Mouse (Mus musculus) lung, postnatal 0 days (tissue): ENCODE results near the gene Dolk. TPM values are rescaled to one million over a fixed set of nuclear protein-coding genes. Genes with fewer than 3 reads are reported as not detected.
A peak's percentile ranks its signal among the peaks of the same experiment; 100 is the strongest.

ENCODE experiments used
- ATAC-seq: fragments of 200-750 bp; cut with Nextera tagmentation; 2 replicates; pipeline ENCODE4 v1.8.0; 2017; ENCODE audit warnings: moderate library complexity
- DNase-seq: peaks from one replicate; pipeline ENCODE4 v3.0.0-alpha.2; 2016; ENCODE audit warnings: low spot score
- H3K27ac ChIP-seq: fragments of 300-500 bp; sonication (generic); 2 replicates; pipeline ENCODE4 v1.5.1; 2014; ENCODE audit warnings: antibody characterized with exemption, mild to moderate bottlenecking, low read length, mixed read lengths
- H3K27me3 ChIP-seq: fragments of 300-500 bp; sonication (generic); replicated peaks from 2 replicates; pipeline ENCODE4 v1.6.1; 2014; ENCODE audit warnings: low read length, mixed read lengths; ENCODE audit not compliant: insufficient read depth
- H3K36me3 ChIP-seq: fragments of 300-500 bp; sonication (generic); 2 replicates; pipeline ENCODE4 v1.6.1; 2014; ENCODE audit warnings: low read length, mixed read lengths; ENCODE audit not compliant: insufficient read depth
- H3K4me1 ChIP-seq: fragments of 300-500 bp; sonication (generic); 2 replicates; pipeline ENCODE4 v1.6.1; 2014; ENCODE audit warnings: antibody characterized with exemption, low read depth, low read length, mixed read lengths; ENCODE audit not compliant: insufficient read depth
- H3K4me2 ChIP-seq: fragments of 300-500 bp; sonication (generic); replicated peaks from 2 replicates; pipeline ENCODE4 v1.6.1; 2014; ENCODE audit warnings: low read depth, mild to moderate bottlenecking, low read length, moderate library complexity, mixed read lengths
- H3K4me3 ChIP-seq: fragments of 300-500 bp; sonication (generic); 2 replicates; pipeline ENCODE4 v1.5.1; 2014; ENCODE audit warnings: low read depth, low read length
- H3K9ac ChIP-seq: fragments of 300-500 bp; sonication (generic); replicated peaks from 2 replicates; pipeline ENCODE4 v1.6.1; 2014; ENCODE audit warnings: low read depth, mild to moderate bottlenecking
- H3K9me3 ChIP-seq: fragments of 300-500 bp; sonication (generic); 2 replicates; pipeline ENCODE4 v1.6.1; 2016; ENCODE audit warnings: low read length, mixed read lengths
- CTCF ChIP-seq: IDR thresholded peaks from 2 replicates; pipeline ENCODE4 v1.5.1; 2016; ENCODE audit warnings: antibody characterized with exemption, mild to moderate bottlenecking
- EP300 ChIP-seq: IDR thresholded peaks from 2 replicates; pipeline ENCODE4 v1.6.1; 2016; ENCODE audit warnings: antibody characterized with exemption, mild to moderate bottlenecking, control low read depth
- WGBS: fragments of 180-500 bp; shearing (Covaris S2); extraction: QIAGEN DNeasy Blood & Tissue Kit; methylation state at CpG from one replicate; pipeline ENCODE4 v1.1.7; 2014; 5-methylcytosine and 5-hydroxymethylcytosine counted together
- polyA plus RNA-seq: library from polyadenylated mRNA; unstranded; fragments of >200 nt; fragmentation: Nextera tagmentation; extraction: Ambion mirVana; gene quantifications from 2 replicates; pipeline ENCODE4 v1.2.1, GENCODE M21; 2015

The Dolk gene
- polyA plus RNA-seq, 1 experiment from 2014 or later = 24.1 TPM

DNA sequence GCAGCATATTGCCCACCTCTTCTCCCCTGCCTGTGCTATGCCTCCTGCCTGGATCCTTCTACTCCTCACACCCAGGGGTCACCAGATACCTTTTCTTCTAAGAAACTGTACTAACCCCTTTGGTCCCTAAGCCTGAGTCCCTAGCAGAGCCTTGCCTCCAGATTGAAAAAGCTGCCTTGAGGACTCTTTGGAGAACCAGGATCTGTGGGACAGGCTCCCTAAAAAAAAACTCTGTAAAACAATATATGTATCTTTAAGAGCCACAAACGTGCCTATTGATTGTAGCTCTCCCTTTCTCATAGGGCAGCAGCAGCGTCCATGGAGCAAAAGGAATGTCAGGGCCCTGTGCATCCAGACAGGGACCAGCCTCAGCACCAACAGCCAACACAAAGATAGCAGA, 45.9 kb downstream of the Dolk start, which contains the start of gene Gm28035:
Gene Gm28035 (plus strand): TSS at position 301 of the 400 bp plus-strand sequence.
- DNase-seq = no peak
- Histone ChIP-seq H3K4me2 (peak within 1 kb of the TSS; percentile 63), H3K9me3 (no peaks in the 10 kb centered on the region), H3K27ac (peak within 1 kb of the TSS; percentile 95), H3K36me3 (peaks cover 21% of the 10 kb centered on the region; the same call in 1 of the 2 replicates), H3K4me3 (peak within 1 kb of the TSS; percentile 88; the same call in 1 of the 2 replicates), H3K27me3 (no peaks in the 10 kb centered on the region), H3K9ac (peak within 1 kb of the TSS; percentile 81; the same call in 1 of the 2 replicates), H3K4me1 (peaks cover 23% of the 10 kb centered on the region; the same call in 1 of the 2 replicates)
- WGBS = 60% methylated on average over 2 of the region's 2 CpGs
- TF ChIP-seq CTCF = no peak
- no peak for TF ChIP-seq EP300
- ATAC-seq = no peak

DNA sequence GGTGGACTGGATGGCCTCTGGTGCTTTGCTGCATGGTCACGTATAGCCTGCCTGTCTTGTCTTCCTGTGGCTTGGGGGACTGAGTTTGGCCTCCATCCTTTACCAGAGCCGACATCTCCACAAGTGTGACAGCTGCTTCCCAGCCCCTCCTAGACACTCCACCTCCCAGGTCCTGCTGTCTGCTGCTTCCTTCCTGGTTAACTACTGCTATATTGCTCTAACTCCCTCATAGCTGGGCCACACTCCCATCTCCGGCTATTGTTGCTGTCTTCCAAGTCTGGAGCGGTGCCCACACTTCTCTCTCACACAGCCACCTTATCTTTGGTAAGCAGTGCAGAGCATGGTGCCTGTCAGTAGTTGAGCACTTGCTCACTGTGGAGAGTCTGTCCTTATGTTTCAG, 46.4 kb downstream of the Dolk start:
- TF ChIP-seq EP300 = peak; percentile 80
- TF ChIP-seq CTCF = no peak
- ATAC-seq (peak; percentile 24), DNase-seq (peak; percentile 81)
- Histone ChIP-seq H3K4me3 (no peak overlapping the region), H3K4me1 (peaks cover 23% of the 10 kb centered on the region; the same call in 1 of the 2 replicates), H3K9me3 (no peaks in the 10 kb centered on the region), H3K27ac (peak overlapping the region; percentile 95), H3K27me3 (no peaks in the 10 kb centered on the region), H3K9ac (peak overlapping the region; percentile 81; the same call in 1 of the 2 replicates), H3K36me3 (peaks cover 21% of the 10 kb centered on the region; the same call in 1 of the 2 replicates), H3K4me2 (peak overlapping the region; percentile 63)
- 55% methylated on average over 4 of the region's 4 CpGs for WGBS

DNA sequence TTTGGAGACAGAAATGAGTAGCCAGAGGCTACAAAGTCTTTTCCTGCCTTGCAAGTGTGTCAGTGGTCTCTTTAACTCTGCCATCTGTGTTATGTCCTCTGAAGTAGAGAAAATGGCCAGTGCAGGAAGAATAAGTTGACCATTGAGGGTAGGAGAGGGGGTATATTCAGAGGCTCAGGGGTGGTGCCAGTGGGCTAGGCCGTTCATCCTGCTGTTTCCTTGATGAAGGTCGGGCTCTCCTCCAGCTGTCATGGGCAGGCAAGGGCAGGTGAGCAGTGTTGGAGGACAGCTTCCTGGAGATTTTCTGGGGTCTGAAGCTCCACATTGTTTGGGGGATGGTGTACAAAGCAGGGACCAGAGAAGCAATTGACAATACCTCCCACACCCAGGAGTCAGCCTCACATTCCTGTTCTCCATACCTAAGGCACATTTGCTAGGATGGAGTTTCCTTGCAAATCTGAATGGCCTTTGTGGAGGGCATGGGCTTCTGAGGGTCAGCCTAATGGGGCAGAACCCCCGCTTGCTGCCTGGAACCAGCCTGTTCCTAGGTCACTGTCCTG, 47.1 kb downstream of the Dolk start:
- H3K9ac ChIP-seq = peak overlapping the region; percentile 81
- H3K4me3 ChIP-seq = peak overlapping the region; percentile 88
- H3K27me3 ChIP-seq = no peaks in the 10 kb centered on the region
- peaks cover 19% of the 10 kb centered on the region; the same call in 1 of the 2 replicates for H3K36me3 ChIP-seq
- H3K4me2 ChIP-seq = peak overlapping the region; percentile 63
- TF ChIP-seq EP300 (no peak), CTCF (no peak)
- H3K9me3 ChIP-seq = no peaks in the 10 kb centered on the region
- no peak for DNase-seq
- peak overlapping the region; percentile 95 for H3K27ac ChIP-seq
- ATAC-seq = no peak
- WGBS = 37% methylated on average over 3 of the region's 3 CpGs
- H3K4me1 ChIP-seq = peaks cover 21% of the 10 kb centered on the region; the same call in 1 of the 2 replicates

DNA sequence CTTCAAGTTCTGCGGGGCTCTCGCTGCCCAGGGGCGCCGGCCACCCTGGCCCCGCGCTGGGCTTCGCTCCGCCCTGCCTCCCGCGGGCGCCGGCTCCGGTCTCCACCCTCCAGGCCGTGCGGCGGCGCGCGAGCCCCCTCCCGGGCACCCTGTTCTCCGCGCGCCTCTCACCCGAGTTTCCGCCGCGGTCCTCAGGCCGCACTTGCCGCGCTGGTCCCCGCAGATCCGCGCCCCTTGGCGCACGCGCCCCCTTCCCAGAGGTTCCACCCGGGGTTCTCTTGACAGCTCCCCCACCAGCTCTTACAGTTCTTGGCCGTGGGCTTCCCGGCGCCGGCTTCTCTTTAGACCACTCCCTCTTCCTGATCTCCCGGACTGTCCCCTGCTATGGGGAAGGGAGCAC, 48.3 kb downstream of the Dolk start:
- DNase-seq (peak; percentile 81), ATAC-seq (peak; percentile 78)
- Histone ChIP-seq H3K9ac (peak overlapping the region; percentile 81), H3K4me2 (peak overlapping the region; percentile 63), H3K9me3 (no peaks in the 10 kb centered on the region), H3K36me3 (peaks cover 14% of the 10 kb centered on the region; the same call in 1 of the 2 replicates), H3K4me3 (peak overlapping the region; percentile 88), H3K4me1 (peaks cover 18% of the 10 kb centered on the region; the same call in 1 of the 2 replicates), H3K27ac (peak overlapping the region; percentile 95), H3K27me3 (no peaks in the 10 kb centered on the region)
- 3% methylated on average over 28 of the region's 42 CpGs for WGBS
- TF ChIP-seq EP300 (no peak), CTCF (no peak)

DNA sequence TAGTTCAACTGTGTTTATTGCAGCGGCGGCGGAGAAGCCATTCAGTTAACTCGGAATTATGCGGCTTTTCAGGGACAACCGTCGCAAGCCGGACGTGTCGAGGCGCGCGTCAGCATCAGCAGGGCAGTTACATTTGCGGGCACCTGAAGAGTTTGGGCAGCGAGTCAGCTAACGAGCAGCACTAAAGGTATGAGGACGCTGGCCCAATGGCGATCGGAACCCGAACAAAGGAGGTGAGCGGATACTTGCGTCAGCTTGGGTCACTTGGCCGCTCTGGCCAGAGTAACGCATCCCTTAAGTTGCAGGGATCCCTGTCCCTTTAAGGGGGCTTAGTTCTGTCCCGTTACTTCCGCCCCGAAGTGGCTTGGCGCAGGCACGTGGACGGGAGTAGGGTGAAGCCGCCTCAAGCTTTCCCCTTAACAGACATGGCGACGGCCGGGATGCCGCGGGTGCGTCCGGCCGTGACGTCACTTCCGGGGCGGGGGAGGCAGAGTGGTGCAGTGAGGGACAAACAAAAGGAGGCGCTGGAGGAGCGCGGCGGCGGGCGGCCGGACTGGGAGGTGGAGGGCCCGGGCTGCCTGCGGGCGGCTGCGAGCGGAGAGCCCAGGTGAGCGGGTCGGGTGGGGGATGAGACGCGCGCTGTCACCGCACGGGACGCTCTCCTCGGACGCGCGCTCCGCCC, 48.8 kb downstream of the Dolk start, which contains the start of gene Lrrc8a:
Gene Lrrc8a (plus strand): TSS at position 517 of the 682 bp plus-strand sequence.
- H3K4me2 ChIP-seq = peak within 1 kb of the TSS; percentile 77
- peak within 1 kb of the TSS; percentile 95 for H3K27ac ChIP-seq
- DNase-seq (peak; percentile 99), ATAC-seq (peak; percentile 96)
- peaks cover 18% of the 10 kb centered on the region; the same call in 1 of the 2 replicates for H3K4me1 ChIP-seq
- H3K9ac ChIP-seq = peak within 1 kb of the TSS; percentile 81
- H3K4me3 ChIP-seq = peak within 1 kb of the TSS; percentile 88
- TF ChIP-seq EP300 (peak; percentile 56; the same call in 1 of the 2 replicates), CTCF (peak; percentile 67)
- no peaks in the 10 kb centered on the region for H3K27me3 ChIP-seq
- WGBS = under 1% methylated on average over 46 of the region's 67 CpGs
- H3K36me3 ChIP-seq = peaks cover 14% of the 10 kb centered on the region; the same call in 1 of the 2 replicates
- no peaks in the 10 kb centered on the region for H3K9me3 ChIP-seq
